Mouse (Mus musculus): Measurements from ENCODE around the gene Ssx2ip. TPM values are rescaled to one million over a fixed set of nuclear protein-coding genes. Genes with fewer than 3 reads are reported as not detected.
"Not testable (repeated sequence)": the region's sequence is repeated elsewhere in the genome, so short reads cannot be mapped to it uniquely, and the experiment has no call there.

Ssx2ip gene
- total RNA-seq, 1 experiment: 18.4 TPM

DNA sequence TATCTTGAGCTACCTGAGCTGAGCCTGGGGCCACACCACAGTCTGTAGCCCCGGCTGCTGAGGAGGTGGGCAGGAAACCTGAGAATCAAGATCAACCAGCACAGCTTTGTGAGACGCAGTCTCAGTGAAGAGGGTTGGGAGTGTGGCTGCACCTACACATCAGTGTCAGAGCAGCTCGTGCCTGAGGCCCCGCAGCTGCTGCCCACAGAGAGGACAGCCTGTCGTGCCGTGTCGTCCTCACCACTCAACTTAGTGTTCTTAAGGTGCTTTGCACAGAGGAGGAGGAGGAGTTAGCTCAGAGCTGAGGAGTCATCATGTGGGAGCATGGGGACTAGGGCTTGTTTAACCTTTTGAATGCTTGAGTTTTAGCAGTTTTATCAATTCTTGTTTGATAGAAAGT lies 21.5 kb downstream of the Ssx2ip start:
- TF ChIP-seq CHD2 (IDR thresholded peaks at IDR 0.05; ENCODE audit: low read depth, low read length): no peak
- no peak for TF ChIP-seq MAFK (IDR thresholded peaks at IDR 0.05; ENCODE audit: insufficient read depth, low read depth, low read length)
- TF ChIP-seq ZNF384 (IDR thresholded peaks at IDR 0.05; ENCODE audit: low read depth, low read length): no peak
- no peak for TF ChIP-seq HCFC1 (IDR thresholded peaks at IDR 0.05; ENCODE audit: borderline replicate concordance, insufficient read depth, low read length)
- no peak for TF ChIP-seq ZC3H11A (IDR thresholded peaks at IDR 0.05; ENCODE audit: borderline replicate concordance, low read depth, low read length)
- no peak overlapping the region for H3K4me3 ChIP-seq (ENCODE audit: insufficient read depth in 1 of 2, low read depth in 1 of 2, low read length in 2 of 2, poor library complexity in 1 of 2, severe bottlenecking in 1 of 2)
- in situ Hi-C loops (cut with MboI; ENCODE audit: low sequenced_read_pairs in 2 of 2, unreplicated experiment in 2 of 2): no loop called here

DNA sequence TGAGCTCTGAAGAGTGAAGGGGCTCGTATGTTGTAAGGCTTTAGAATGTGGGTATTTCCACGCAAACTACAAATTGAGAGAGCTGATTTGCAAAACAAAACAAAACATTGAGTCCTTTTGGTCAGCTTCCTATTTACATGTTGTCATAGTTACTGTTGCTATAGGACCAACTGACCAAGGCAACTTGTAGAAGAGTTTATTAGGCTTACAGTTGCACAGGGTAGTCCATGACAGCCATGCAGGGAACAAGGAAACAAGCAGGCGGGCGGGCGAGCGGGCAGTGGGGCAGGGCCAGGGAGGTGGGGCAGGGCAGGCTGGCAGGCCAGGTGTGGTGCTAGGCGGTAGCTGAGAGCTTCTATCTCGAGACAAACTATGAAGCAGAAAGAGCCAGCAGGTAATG lies 22.0 kb downstream of the Ssx2ip start:
- H3K36me3 ChIP-seq (ENCODE audit: control insufficient read depth, insufficient read depth, low read length, poor library complexity, severe bottlenecking): peaks cover 22% of the 10 kb centered on the region
- in situ Hi-C loops (cut with MboI; ENCODE audit: low sequenced_read_pairs in 2 of 2, unreplicated experiment in 2 of 2): no loop called here
- no peaks in the 10 kb centered on the region for H3K9me3 ChIP-seq (ENCODE audit: control insufficient read depth, insufficient read depth, low read depth, low read length)
- no peak overlapping the region for H3K4me3 ChIP-seq (ENCODE audit: insufficient read depth in 1 of 2, low read depth in 1 of 2, low read length in 2 of 2, poor library complexity in 1 of 2, severe bottlenecking in 1 of 2)
- no peak overlapping the region for H3K27ac ChIP-seq (ENCODE audit: insufficient read depth, low read depth, low read length, poor library complexity, severe bottlenecking)
- DNase-seq (ENCODE audit: low read depth, low spot score): no peak
- no peak for TF ChIP-seq ZC3H11A (IDR thresholded peaks at IDR 0.05; ENCODE audit: borderline replicate concordance, low read depth, low read length)
- no peak for TF ChIP-seq ZNF384 (IDR thresholded peaks at IDR 0.05; ENCODE audit: low read depth, low read length)
- no peak for TF ChIP-seq CHD2 (IDR thresholded peaks at IDR 0.05; ENCODE audit: low read depth, low read length)
- no peak for TF ChIP-seq MAFK (IDR thresholded peaks at IDR 0.05; ENCODE audit: insufficient read depth, low read depth, low read length)
- TF ChIP-seq HCFC1 (IDR thresholded peaks at IDR 0.05; ENCODE audit: borderline replicate concordance, insufficient read depth, low read length): no peak
- peaks cover 0 to 13% of the 10 kb centered on the region in 2 experiments; a peak in 1 of 4 replicates for H3K4me1 ChIP-seq (ENCODE audit: control insufficient read depth in 2 of 2, insufficient read depth in 2 of 2, low read length in 2 of 2, poor library complexity in 1 of 2)
- H3K9ac ChIP-seq (ENCODE audit: insufficient read depth, low read depth, low read length, poor library complexity, severe bottlenecking): no peak overlapping the region; the same call in 1 of the 2 replicates

More for the DNA sequence above, 21.5 kb downstream of the Ssx2ip start:
- no peak for DNase-seq (ENCODE audit: low read depth, low spot score)
- Histone ChIP-seq H3K4me1 (ENCODE audit: control insufficient read depth in 2 of 2, insufficient read depth in 2 of 2, low read length in 2 of 2, poor library complexity in 1 of 2) (peaks cover 0 to 13% of the 10 kb centered on the region in 2 experiments; a peak in 1 of 4 replicates), H3K9ac (ENCODE audit: insufficient read depth, low read depth, low read length, poor library complexity, severe bottlenecking) (no peak overlapping the region), H3K9me3 (ENCODE audit: control insufficient read depth, insufficient read depth, low read depth, low read length) (no peaks in the 10 kb centered on the region), H3K27ac (ENCODE audit: insufficient read depth, low read depth, low read length, poor library complexity, severe bottlenecking) (no peak overlapping the region), H3K36me3 (ENCODE audit: control insufficient read depth, insufficient read depth, low read length, poor library complexity, severe bottlenecking) (peaks cover 16% of the 10 kb centered on the region)

DNA sequence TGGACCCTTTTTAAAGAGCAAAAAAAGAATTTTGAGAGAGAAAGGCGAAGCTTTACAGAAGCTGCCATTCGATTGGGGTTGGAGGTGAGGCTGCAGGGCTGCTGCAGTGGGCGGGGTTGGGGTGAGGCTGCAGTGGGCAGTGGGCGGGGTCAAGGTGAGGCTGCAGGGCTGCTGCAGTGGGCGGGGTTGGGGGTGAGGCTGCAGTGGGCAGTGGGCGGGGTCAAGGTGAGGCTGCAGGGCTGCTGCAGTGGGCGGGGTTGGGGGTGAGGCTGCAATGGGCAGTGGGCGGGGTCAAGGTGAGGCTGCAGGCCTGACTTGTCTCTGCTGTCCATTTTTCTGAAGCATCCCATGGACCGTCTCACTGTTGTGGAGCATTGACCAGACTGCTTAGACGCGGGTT lies 28.6 kb downstream of the Ssx2ip start:
- H3K4me1 ChIP-seq (ENCODE audit: control insufficient read depth in 2 of 2, insufficient read depth in 2 of 2, low read length in 2 of 2, poor library complexity in 1 of 2); H3K9ac ChIP-seq (ENCODE audit: insufficient read depth, low read depth, low read length, poor library complexity, severe bottlenecking); H3K9me3 ChIP-seq (ENCODE audit: control insufficient read depth, insufficient read depth, low read depth, low read length); DNase-seq (ENCODE audit: low read depth, low spot score); in situ Hi-C loops (cut with MboI; ENCODE audit: low sequenced_read_pairs in 2 of 2, unreplicated experiment in 2 of 2); H3K4me3 ChIP-seq (ENCODE audit: insufficient read depth in 1 of 2, low read depth in 1 of 2, low read length in 2 of 2, poor library complexity in 1 of 2, severe bottlenecking in 1 of 2); H3K27ac ChIP-seq (ENCODE audit: insufficient read depth, low read depth, low read length, poor library complexity, severe bottlenecking): not testable (repeated sequence)
- H3K36me3 ChIP-seq (ENCODE audit: control insufficient read depth, insufficient read depth, low read length, poor library complexity, severe bottlenecking): peaks cover 41% of the 10 kb centered on the region

DNA sequence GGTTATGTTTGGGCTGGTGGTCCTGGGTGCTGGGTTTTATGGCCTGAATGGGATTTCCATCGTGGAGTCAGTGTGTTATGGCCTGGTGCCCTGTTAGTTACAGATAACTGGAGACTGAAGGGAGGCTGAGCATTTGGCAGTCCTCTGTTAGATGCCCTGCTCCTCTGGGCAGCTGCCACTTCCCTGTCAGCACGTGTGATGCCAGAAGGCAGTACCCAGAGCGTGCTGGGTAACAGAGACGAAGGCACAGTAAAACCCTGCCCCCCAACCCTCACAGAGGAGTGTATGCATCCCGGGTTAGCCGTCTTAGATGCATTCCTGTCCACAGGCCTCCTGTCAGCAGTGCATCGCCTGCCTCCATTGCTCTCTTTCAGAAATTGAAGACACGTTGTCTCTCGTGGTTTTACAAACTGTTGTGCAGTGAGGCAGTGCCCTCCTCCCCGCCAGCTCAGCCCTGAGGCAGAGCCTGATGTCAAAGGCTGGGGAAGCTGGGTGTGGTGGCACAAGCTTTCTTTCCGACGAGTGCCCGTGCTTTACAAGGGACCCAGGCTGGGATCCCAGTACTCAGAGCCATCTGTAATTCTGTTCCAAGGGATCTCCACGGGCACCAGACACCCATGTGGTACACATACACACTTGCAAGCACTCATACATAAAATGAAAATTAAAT lies 29.4 kb downstream of the Ssx2ip start:
- TF ChIP-seq ZC3H11A (IDR thresholded peaks at IDR 0.05; ENCODE audit: borderline replicate concordance, low read depth, low read length) (no peak), MAFK (IDR thresholded peaks at IDR 0.05; ENCODE audit: insufficient read depth, low read depth, low read length) (no peak), ZNF384 (IDR thresholded peaks at IDR 0.05; ENCODE audit: low read depth, low read length) (no peak), CHD2 (IDR thresholded peaks at IDR 0.05; ENCODE audit: low read depth, low read length) (no peak)
- H3K9me3 ChIP-seq (ENCODE audit: control insufficient read depth, insufficient read depth, low read depth, low read length): no peaks in the 10 kb centered on the region
- no peak overlapping the region for H3K9ac ChIP-seq (ENCODE audit: insufficient read depth, low read depth, low read length, poor library complexity, severe bottlenecking)
- H3K4me3 ChIP-seq (ENCODE audit: insufficient read depth in 1 of 2, low read depth in 1 of 2, low read length in 2 of 2, poor library complexity in 1 of 2, severe bottlenecking in 1 of 2): no peak overlapping the region
- no peak for DNase-seq (ENCODE audit: low read depth, low spot score)
- H3K27ac ChIP-seq (ENCODE audit: insufficient read depth, low read depth, low read length, poor library complexity, severe bottlenecking): no peak overlapping the region
- peaks cover 0 to 9% of the 10 kb centered on the region in 2 experiments; a peak in 2 of 4 replicates for H3K4me1 ChIP-seq (ENCODE audit: control insufficient read depth in 2 of 2, insufficient read depth in 2 of 2, low read length in 2 of 2, poor library complexity in 1 of 2)
- peaks cover 42% of the 10 kb centered on the region for H3K36me3 ChIP-seq (ENCODE audit: control insufficient read depth, insufficient read depth, low read length, poor library complexity, severe bottlenecking)
- in situ Hi-C loops (cut with MboI; ENCODE audit: low sequenced_read_pairs in 2 of 2, unreplicated experiment in 2 of 2): no loop called here

DNA sequence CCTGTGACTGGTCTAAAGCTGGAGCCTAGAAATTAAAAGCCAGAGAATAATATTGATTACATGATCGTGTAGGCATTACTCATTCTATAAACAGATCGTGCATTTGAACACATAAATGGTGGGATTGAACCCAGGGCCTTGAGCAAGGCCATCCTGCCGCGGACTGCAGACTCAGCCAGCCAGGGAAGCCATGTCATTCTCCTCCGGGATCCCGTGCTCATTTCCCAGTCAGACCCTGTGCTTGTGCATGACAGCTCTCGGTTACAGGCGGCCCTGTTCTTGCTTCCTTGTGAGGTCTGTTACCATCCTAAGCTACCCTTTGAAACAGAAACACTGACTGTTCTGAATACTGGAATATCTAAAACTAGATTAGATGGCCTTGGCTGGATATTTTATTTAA lies 30.2 kb downstream of the Ssx2ip start:
- no peak for TF ChIP-seq ZC3H11A (IDR thresholded peaks at IDR 0.05; ENCODE audit: borderline replicate concordance, low read depth, low read length)
- TF ChIP-seq MAFK (IDR thresholded peaks at IDR 0.05; ENCODE audit: insufficient read depth, low read depth, low read length): no peak
- no peak for TF ChIP-seq ZNF384 (IDR thresholded peaks at IDR 0.05; ENCODE audit: low read depth, low read length)
- no peak for TF ChIP-seq HCFC1 (IDR thresholded peaks at IDR 0.05; ENCODE audit: borderline replicate concordance, insufficient read depth, low read length)
- TF ChIP-seq CHD2 (IDR thresholded peaks at IDR 0.05; ENCODE audit: low read depth, low read length): no peak
- no peaks in the 10 kb centered on the region for H3K9me3 ChIP-seq (ENCODE audit: control insufficient read depth, insufficient read depth, low read depth, low read length)
- H3K4me3 ChIP-seq (ENCODE audit: insufficient read depth in 1 of 2, low read depth in 1 of 2, low read length in 2 of 2, poor library complexity in 1 of 2, severe bottlenecking in 1 of 2): no peak overlapping the region
- H3K36me3 ChIP-seq (ENCODE audit: control insufficient read depth, insufficient read depth, low read length, poor library complexity, severe bottlenecking): peaks cover 40% of the 10 kb centered on the region
- no peak overlapping the region for H3K9ac ChIP-seq (ENCODE audit: insufficient read depth, low read depth, low read length, poor library complexity, severe bottlenecking)
- no peak overlapping the region for H3K27ac ChIP-seq (ENCODE audit: insufficient read depth, low read depth, low read length, poor library complexity, severe bottlenecking)
- H3K4me1 ChIP-seq (ENCODE audit: control insufficient read depth in 2 of 2, insufficient read depth in 2 of 2, low read length in 2 of 2, poor library complexity in 1 of 2): peaks cover 0 to 9% of the 10 kb centered on the region in 2 experiments; a peak in 2 of 4 replicates
- DNase-seq (ENCODE audit: low read depth, low spot score): no peak
- in situ Hi-C loops (cut with MboI; ENCODE audit: low sequenced_read_pairs in 2 of 2, unreplicated experiment in 2 of 2): no loop called here

Measured in ES-E14 (cell line).